Mouse (Mus musculus) spleen, adult 2 months (tissue): Measurements from ENCODE around the gene Mob1b. TPM values are rescaled to one million over a fixed set of nuclear protein-coding genes. Genes with fewer than 3 reads are reported as not detected.
A peak's percentile ranks its signal among the peaks of the same experiment; 100 is the strongest.

Source experiments
- DNase-seq, 2 experiments: peaks; one replicate each; pipeline versions ENCODE4 v3.0.0 to v3.0.0-alpha.2; 2012 to 2021; ENCODE audit warnings: low spot score in 2 of 2, low read depth in 1 of 2
- H3K27ac ChIP-seq: fragments of 200-500 bp; 2 replicates; pipeline ENCODE4 v1.5.1; 2012; ENCODE audit warnings: low read length, inconsistent platforms; ENCODE audit not compliant: insufficient read depth
- H3K27me3 ChIP-seq: fragments of 200-500 bp; 2 replicates; pipeline ENCODE4 v1.6.1; 2012; ENCODE audit warnings: mild to moderate bottlenecking, moderate library complexity, low read length, inconsistent platforms; ENCODE audit not compliant: control insufficient read depth, insufficient read depth
- H3K36me3 ChIP-seq: fragments of 200-500 bp; 2 replicates; pipeline ENCODE4 v1.6.1; 2012; ENCODE audit warnings: mild to moderate bottlenecking, low read length, inconsistent platforms; ENCODE audit not compliant: control insufficient read depth, insufficient read depth
- H3K4me1 ChIP-seq: fragments of 200-500 bp; 2 replicates; pipeline ENCODE4 v1.6.1; 2011; ENCODE audit warnings: inconsistent platforms; ENCODE audit not compliant: control insufficient read depth, insufficient read depth, insufficient read length
- H3K4me3 ChIP-seq: fragments of 200-500 bp; 2 replicates; pipeline ENCODE4 v1.5.1; 2011; ENCODE audit warnings: mild to moderate bottlenecking, inconsistent platforms; ENCODE audit not compliant: insufficient read depth, insufficient read length; ENCODE audit errors: extremely low read depth
- CTCF ChIP-seq: fragments of 200-500 bp; IDR thresholded peaks from 2 replicates; pipeline ENCODE4 v1.5.1; 2011; ENCODE audit warnings: mild to moderate bottlenecking, inconsistent platforms; ENCODE audit not compliant: insufficient read depth, insufficient read length, insufficient replicate concordance; ENCODE audit errors: extremely low read depth
- POLR2A ChIP-seq: fragments of 200-500 bp; IDR thresholded peaks from 2 replicates; pipeline ENCODE4 v1.6.1; 2011; ENCODE audit warnings: low read depth, low read length, inconsistent platforms
- WGBS: fragments of 180-500 bp; shearing (Covaris S2); methylation state at CpG from one replicate; pipeline ENCODE4 v1.1.7; 2018; 5-methylcytosine and 5-hydroxymethylcytosine counted together
- polyA plus RNA-seq: library from polyadenylated mRNA; depleted of rRNA; stranded (reverse); fragments of >200 nt; gene quantifications from 2 replicates; pipeline ENCODE4 v1.2.3, GENCODE M21; 2012

Gene Mob1b
- polyA plus RNA-seq, 1 experiment, result 1.1 TPM

DNA sequence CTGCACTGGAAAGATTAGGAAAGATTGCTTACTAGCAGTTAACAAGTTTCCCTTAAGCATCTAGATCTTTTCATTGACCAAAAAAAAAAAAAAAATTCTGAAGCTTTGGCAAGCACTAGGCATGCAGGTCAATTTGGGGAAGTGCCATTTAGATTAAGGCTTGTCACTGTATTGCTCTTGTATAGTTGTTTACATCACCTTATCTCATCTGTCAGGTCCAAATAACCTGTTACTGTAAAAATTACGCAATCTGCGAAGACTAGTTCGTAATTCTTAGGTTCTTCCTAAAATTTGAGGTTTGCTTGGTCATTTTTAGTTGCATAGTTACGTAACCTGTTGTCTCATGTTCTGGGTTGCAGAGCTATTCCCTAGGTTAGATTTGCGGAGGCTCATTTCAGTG is 46.2 kb downstream of the Mob1b start:
- Histone ChIP-seq H3K27ac (peak overlapping the region; percentile 61), H3K36me3 (peaks cover 3% of the 10 kb centered on the region; the same call in 1 of the 2 replicates), H3K4me1 (peaks cover 6% of the 10 kb centered on the region; the same call in 1 of the 2 replicates), H3K27me3 (no peaks in the 10 kb centered on the region), H3K4me3 (no peak overlapping the region; the same call in 1 of the 2 replicates)
- no peak for DNase-seq
- TF ChIP-seq POLR2A (no peak), CTCF (no peak)
- WGBS, result 57% methylated on average over 5 of the region's 5 CpGs

DNA sequence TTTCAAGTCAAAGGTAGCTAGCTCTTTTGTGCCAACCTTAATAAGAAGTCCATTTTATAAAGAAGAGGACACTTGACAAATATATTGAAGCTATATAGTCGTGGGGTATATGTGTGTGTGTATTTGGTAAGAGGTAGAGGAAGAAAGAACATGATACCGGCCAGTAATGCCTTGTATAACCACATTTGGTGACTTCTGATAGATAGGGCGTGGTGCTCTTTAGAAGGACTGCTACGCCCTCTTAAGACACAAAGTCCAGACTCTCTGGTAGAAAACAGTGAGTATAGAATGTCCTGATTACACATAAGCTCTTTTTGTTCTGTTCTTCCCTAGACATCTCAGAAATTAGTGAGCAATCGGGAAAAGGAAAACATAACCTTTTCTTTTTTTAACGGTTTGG is 47.5 kb downstream of the Mob1b start:
- Histone ChIP-seq H3K36me3 (peaks cover 8% of the 10 kb centered on the region), H3K27ac (peak overlapping the region; percentile 28; the same call in 1 of the 2 replicates), H3K4me1 (peaks cover 6% of the 10 kb centered on the region; the same call in 1 of the 2 replicates), H3K4me3 (no peak overlapping the region), H3K27me3 (no peaks in the 10 kb centered on the region)
- TF ChIP-seq POLR2A (no peak), CTCF (no peak)
- DNase-seq, result no peak
- WGBS, result 75% methylated on average over 6 of the region's 6 CpGs

DNA sequence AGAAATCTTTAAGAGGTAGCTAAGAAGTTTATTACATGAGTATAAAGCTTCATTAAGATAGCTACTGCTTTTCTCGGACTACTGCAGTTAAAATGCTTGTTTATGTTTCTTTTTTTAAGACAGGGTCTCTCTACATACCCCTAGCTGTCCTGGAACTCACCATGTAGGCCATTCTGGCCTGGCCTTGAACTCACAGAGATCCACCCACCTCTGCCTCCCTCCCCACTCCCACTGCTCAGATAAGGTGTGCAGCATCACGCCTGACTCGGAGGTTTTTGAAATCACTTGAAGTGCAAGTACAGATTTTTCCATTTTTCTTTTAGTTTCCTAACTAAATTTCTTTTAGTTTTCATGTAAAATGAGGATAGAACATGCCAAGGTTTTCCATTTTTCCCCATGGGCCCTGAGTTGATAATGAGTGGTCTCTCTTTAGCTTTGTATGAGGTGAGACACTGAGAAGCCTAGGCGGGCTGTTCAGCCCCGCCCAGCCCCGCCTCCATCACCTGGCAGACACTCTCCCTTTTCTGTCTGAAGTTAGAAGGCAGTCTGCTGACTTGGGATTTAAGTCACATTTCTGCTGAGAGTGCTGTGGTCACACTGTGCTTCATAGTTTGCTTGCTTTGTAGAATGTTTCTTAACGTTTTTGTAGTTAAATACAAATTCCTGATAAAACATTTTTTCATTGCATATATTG is 61.6 kb downstream of the Mob1b start:
- H3K4me3 ChIP-seq, result no peak overlapping the region
- H3K36me3 ChIP-seq, result peaks cover 27% of the 10 kb centered on the region
- no peak for TF ChIP-seq POLR2A
- TF ChIP-seq CTCF, result no peak
- no peak overlapping the region for H3K27ac ChIP-seq
- H3K4me1 ChIP-seq, result no peaks in the 10 kb centered on the region
- H3K27me3 ChIP-seq, result no peaks in the 10 kb centered on the region
- no peak for DNase-seq
- 90% methylated on average over 7 of the region's 7 CpGs for WGBS

GRCm38 (mm10) chr5:88785059-88785458 is 64.4 kb downstream of the Mob1b start:
- H3K36me3 ChIP-seq, result peaks cover 19% of the 10 kb centered on the region
- no peaks in the 10 kb centered on the region for H3K4me1 ChIP-seq
- 91% methylated on average over 1 of the region's 1 CpGs for WGBS
- no peaks in the 10 kb centered on the region for H3K27me3 ChIP-seq
- no peak for DNase-seq
- no peak overlapping the region for H3K27ac ChIP-seq
- no peak for TF ChIP-seq POLR2A
- no peak for TF ChIP-seq CTCF
- no peak overlapping the region for H3K4me3 ChIP-seq

DNA sequence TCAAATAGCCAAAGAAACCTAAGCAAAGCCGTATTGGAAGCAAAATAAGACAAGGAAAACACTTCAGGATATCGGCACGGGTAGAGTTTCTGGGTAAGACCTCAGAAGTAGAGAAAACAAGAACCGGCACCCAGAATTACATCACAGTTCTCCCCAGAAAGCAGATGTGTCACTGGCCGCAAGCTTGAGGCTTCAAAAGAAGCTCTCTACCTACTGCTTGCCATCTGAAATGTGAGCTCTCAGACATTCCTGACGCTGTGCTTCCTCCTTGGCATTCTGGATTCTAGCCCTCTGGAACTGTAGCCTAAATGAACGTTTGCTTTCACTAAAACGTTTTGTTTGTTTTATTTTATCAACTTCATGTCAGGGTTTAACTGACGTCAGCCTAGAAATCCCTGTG is 70.0 kb downstream of the Mob1b start:
- Histone ChIP-seq H3K27ac (no peak overlapping the region), H3K36me3 (no peaks in the 10 kb centered on the region), H3K4me1 (no peaks in the 10 kb centered on the region), H3K27me3 (no peaks in the 10 kb centered on the region), H3K4me3 (no peak overlapping the region)
- 54% methylated on average over 9 of the region's 9 CpGs for WGBS
- TF ChIP-seq CTCF, result no peak
- no peak for TF ChIP-seq POLR2A
- DNase-seq, result no peak

DNA sequence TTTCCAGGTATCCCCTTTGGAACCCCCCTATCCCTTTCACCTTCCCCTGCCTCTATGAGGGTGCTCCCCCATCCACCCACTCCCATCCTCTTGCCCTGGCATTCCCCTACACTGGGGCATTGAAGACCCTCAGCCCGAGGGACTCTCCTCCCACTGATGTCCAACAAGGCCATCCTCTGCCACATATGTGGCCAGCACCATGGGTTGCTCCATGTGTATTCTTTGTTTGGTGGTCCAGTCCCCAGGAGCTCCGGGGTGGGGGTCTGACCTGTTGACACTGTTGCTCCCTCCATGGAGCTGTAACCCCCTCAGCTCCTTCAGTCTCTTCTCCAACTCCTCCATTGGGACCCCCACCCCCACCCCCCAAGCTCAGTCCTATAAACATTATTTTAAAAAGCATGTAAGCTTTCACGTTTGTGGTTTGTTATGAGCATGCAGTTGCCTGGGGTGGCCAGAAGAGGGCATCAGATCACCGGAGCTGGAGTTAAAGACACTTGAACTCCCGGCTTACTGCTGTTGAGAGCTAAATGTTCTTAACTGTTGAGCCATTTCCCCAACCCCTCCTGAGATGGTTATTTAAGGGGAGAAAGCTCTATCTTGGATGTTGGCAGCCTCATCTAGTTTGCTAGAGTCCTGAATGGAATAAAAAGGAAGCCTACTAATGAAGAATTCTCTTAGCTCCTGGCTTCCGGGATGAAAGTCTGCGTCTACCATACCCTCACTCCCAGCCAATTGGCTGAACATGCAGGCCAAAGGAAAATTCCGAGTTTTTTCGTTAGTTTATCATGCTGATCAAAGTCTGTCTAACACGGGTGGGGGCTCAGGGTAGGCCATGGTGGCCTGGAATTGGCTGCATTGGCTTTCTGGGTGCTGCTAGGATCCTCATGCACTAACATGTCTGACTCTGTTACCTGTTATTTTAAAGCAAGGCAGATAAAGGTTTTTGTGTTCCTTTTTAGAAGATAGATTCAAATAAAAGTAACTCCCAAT is 70.9 kb downstream of the Mob1b start:
- Histone ChIP-seq H3K4me3 (no peak overlapping the region), H3K36me3 (no peaks in the 10 kb centered on the region), H3K27ac (no peak overlapping the region), H3K4me1 (no peaks in the 10 kb centered on the region), H3K27me3 (no peaks in the 10 kb centered on the region)
- peak; percentile 5 to 21 for DNase-seq
- 41% methylated on average over 10 of the region's 10 CpGs for WGBS
- TF ChIP-seq POLR2A (no peak), CTCF (peak; percentile 69; the same call in 1 of the 2 replicates)
